Mouse (Mus musculus): ENCODE results near the gene Zfp451.

DNA sequence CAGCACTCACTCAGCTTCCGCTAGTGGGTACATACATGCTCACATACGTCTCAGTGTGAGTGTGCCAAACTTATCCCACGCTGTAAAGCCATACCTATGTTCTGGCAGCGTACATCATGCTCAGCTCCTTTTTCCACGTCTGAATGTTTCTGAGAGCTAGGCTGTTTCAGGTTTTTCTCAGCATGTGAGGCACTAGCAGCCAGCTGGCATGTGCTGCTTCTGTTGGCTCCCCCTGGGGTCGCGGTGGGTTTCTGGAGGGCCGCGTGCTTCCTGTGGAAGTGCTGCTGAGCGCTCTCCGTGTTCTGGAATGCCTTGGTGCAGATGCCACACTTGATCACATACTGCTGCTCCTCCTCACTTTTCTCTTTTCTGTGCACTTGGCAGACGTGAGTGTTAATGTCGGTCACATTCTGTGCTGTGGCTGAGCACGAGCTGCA is 38.2 kb downstream of the Zfp451 start:
- TF ChIP-seq CTCF (conservative IDR thresholded peaks at IDR 0.05; ENCODE audit: insufficient read depth, insufficient read length, low read depth, low read length) (no peak), POLR2A (IDR thresholded peaks at IDR 0.05; ENCODE audit: low read depth, low read length) (no peak)
